In genomic region chr10:116581719-116582481, GRCm38 (mm10) we compare ENCODE assay signal across 8 mouse cellular contexts. TPM values are rescaled to one million over a fixed set of nuclear protein-coding genes. Genes with fewer than 3 reads are reported as not detected.
DNase-seq lines count a peak whose midpoint lies in the region; ATAC-seq and TF ChIP-seq lines count a peak whose summit lies in the region.

No protein-coding gene starts in this region.

- peak overlapping the region; percentile 77 for H3K9ac ChIP-seq in intestine, postnatal 0 days (ENCODE audit: low read depth, low read length)
- peak overlapping the region; percentile 98 for H3K9ac ChIP-seq in liver, embryonic 12.5 days
- peak overlapping the region; percentile 98 for H3K9ac ChIP-seq in stomach, embryonic 16.5 days (ENCODE audit: low read length)

- WGBS in intestine, postnatal 0 days: under 1% methylated on average over 61 of the region's 67 CpGs
- under 1% methylated on average over 65 of the region's 67 CpGs for WGBS in liver, embryonic 12.5 days (ENCODE audit: insufficient replicate concordance)
- WGBS in stomach, embryonic 16.5 days: under 1% methylated on average over 59 of the region's 67 CpGs

- peak; percentile 47 for ATAC-seq in granulocyte monocyte progenitor cell, adult 5-6 weeks (replicated peaks; ENCODE audit: poor library complexity, severe bottlenecking)
- ATAC-seq in intestine, postnatal 0 days: peak; percentile 75
- ATAC-seq in liver, embryonic 12.5 days: peak; percentile 85
- peak; percentile 88 for ATAC-seq in stomach, embryonic 16.5 days (ENCODE audit: insufficient read depth, low FRiP score)

- intact Hi-C loops in left cerebral cortex, postnatal 36 days (cut with DNase I): loop anchor here (5.0 kb wide), 2 partner anchors 45 to 250 kb away; no protein-coding TSS in a partner anchor

- peak overlapping the region; percentile 84 for H3K4me2 ChIP-seq in intestine, postnatal 0 days (replicated peaks; ENCODE audit: low read depth)
- H3K4me2 ChIP-seq in liver, embryonic 12.5 days: peak overlapping the region; percentile 73
- peak overlapping the region; percentile 61 for H3K4me2 ChIP-seq in stomach, embryonic 16.5 days (ENCODE audit: low read depth, low read length)

- TF ChIP-seq CTCF in intestine, postnatal 0 days (IDR thresholded peaks at IDR 0.05; ENCODE audit: low read depth): no peak

- DNase-seq in left cerebral cortex, adult 11 months (ENCODE audit: low spot score): peak; percentile 28
- no peak for DNase-seq in left cerebral cortex, postnatal 36 days (ENCODE audit: low spot score in 2 of 2)
- DNase-seq in cerebellum, adult 9-11 months: peak; percentile 68
- peak; percentile 84 for DNase-seq in naive thymus-derived CD4-positive, alpha-beta T cell, adult 2 months (ENCODE audit: low read depth)

- H3K9me3 ChIP-seq in intestine, postnatal 0 days (ENCODE audit: control insufficient read depth): no peaks in the 10 kb centered on the region
- H3K9me3 ChIP-seq in liver, embryonic 12.5 days (replicated peaks): no peaks in the 10 kb centered on the region
- H3K9me3 ChIP-seq in stomach, embryonic 16.5 days (replicated peaks; ENCODE audit: control insufficient read depth, low read length): no peaks in the 10 kb centered on the region

- peak overlapping the region; percentile 92 for H3K27ac ChIP-seq in intestine, postnatal 0 days (ENCODE audit: low read depth, low read length)
- peak overlapping the region; percentile 99 for H3K27ac ChIP-seq in liver, embryonic 12.5 days
- peak overlapping the region; percentile 98 for H3K27ac ChIP-seq in stomach, embryonic 16.5 days (ENCODE audit: low read length)

- H3K27me3 ChIP-seq in intestine, postnatal 0 days (replicated peaks; ENCODE audit: control insufficient read depth, insufficient read depth, low read length): no peaks in the 10 kb centered on the region
- no peaks in the 10 kb centered on the region for H3K27me3 ChIP-seq in liver, embryonic 12.5 days (replicated peaks)
- H3K27me3 ChIP-seq in stomach, embryonic 16.5 days (ENCODE audit: control insufficient read depth, insufficient read depth, low read length): no peaks in the 10 kb centered on the region

- no peaks in the 10 kb centered on the region for H3K4me1 ChIP-seq in intestine, postnatal 0 days (replicated peaks; ENCODE audit: control insufficient read depth, insufficient read depth, low read length)
- peaks cover 29% of the 10 kb centered on the region for H3K4me1 ChIP-seq in liver, embryonic 12.5 days
- no peaks in the 10 kb centered on the region for H3K4me1 ChIP-seq in stomach, embryonic 16.5 days (ENCODE audit: control insufficient read depth, insufficient read depth, low read length)

- H3K36me3 ChIP-seq in intestine, postnatal 0 days (ENCODE audit: control insufficient read depth, insufficient read depth): no peaks in the 10 kb centered on the region
- peaks cover 7% of the 10 kb centered on the region; the same call in 1 of the 2 replicates for H3K36me3 ChIP-seq in liver, embryonic 12.5 days
- H3K36me3 ChIP-seq in stomach, embryonic 16.5 days (ENCODE audit: control insufficient read depth, insufficient read depth, low read length): no peaks in the 10 kb centered on the region

- H3K4me3 ChIP-seq in intestine, postnatal 0 days (ENCODE audit: low read depth, low read length): peak overlapping the region; percentile 87
- peak overlapping the region; percentile 100 for H3K4me3 ChIP-seq in liver, embryonic 12.5 days
- H3K4me3 ChIP-seq in stomach, embryonic 16.5 days (replicated peaks; ENCODE audit: low read length): peak overlapping the region; percentile 97

RNA-seq across cellular contexts. Expression of gene Cnot2, which starts 0.6 kb away (rescaled TPM):
- 10 to 100 TPM; 67.9 to 81.0 TPM for total RNA-seq in left cerebral cortex, postnatal 36 days (2021)
- total RNA-seq in granulocyte monocyte progenitor cell, adult 5-6 weeks (2014; fragmentation: Nextera tagmentation): 83.5 and 98.9 TPM in 2 replicates
- total RNA-seq in granulocyte monocyte progenitor cell, adult 5-6 weeks (2017): 108 and 117 TPM in 2 replicates
- 26.6 and 28.1 TPM in 2 replicates for polyA plus RNA-seq in intestine, postnatal 0 days (2015; fragmentation: Nextera tagmentation; extraction: Ambion mirVana)
- polyA plus RNA-seq in liver, embryonic 12.5 days (2016; fragmentation: Nextera tagmentation; extraction: Ambion mirVana): 57.9 and 58.8 TPM in 2 replicates
- 82.3 and 83.5 TPM in 2 replicates for polyA plus RNA-seq in stomach, embryonic 16.5 days (2015; fragmentation: Nextera tagmentation; extraction: Ambion mirVana)

Comparison
In these comparisons a context has a peak if more than half of its experiments do, and no peak if none do; other contexts are left out.
1. DNase-seq: peak in left cerebral cortex, adult 11 months (single experiment), cerebellum, adult 9-11 months (single experiment) and naive thymus-derived CD4-positive, alpha-beta T cell, adult 2 months (single experiment); none in left cerebral cortex, postnatal 36 days (0 of 2).
2. Peak in every context shown above with its lines, with median percentiles within 50 percentile points of each other: ATAC-seq, H3K27ac ChIP-seq, H3K4me2 ChIP-seq, H3K4me3 ChIP-seq and H3K9ac ChIP-seq.